Comparison of ENCODE assay signal across 24 mouse cellular contexts in the genomic region with DNA sequence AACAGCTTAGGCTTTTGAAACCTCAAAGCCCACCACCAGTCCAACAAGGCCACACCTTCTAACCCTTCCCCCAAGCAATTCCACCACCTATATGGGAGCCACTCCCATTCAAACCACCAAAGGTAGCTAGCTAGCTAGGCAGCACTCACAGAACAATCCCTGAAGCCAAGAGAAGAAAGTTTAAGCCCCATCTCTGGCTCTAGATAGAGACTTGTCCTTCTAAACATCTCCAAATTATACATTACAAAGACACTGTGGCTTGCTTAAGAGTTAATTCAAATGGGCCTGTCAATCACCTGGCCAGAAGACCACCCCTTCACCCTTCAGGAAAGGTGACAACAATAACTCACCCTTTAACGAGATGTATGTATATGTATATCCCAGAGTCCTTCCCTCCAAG.
"Had no signal": no experiment of that assay in that cellular context is flagged by ENCODE, and none has a peak within 500 bp of the region (broad histone marks: within the 10 kb centered on the region; RNA-seq: fewer than 3 reads in every experiment).

No protein-coding gene starts in this region.

- H3K4me3 ChIP-seq: gastrocnemius, adult 2 months; heart, adult 2 months; heart, embryonic 10.5 days; heart, embryonic 12.5 days; hindbrain, embryonic 10.5 days; hindbrain, embryonic 12.5 days; intestine, embryonic 15.5 days; limb, embryonic 13.5 days; limb, embryonic 15.5 days; liver, embryonic 12.5 days had no signal

- H3K27ac ChIP-seq: gastrocnemius, adult 2 months; heart, adult 2 months; heart, embryonic 10.5 days; hindbrain, embryonic 10.5 days; hindbrain, embryonic 12.5 days; hindbrain, embryonic 14.5 days; intestine, embryonic 15.5 days; limb, embryonic 13.5 days; limb, embryonic 15.5 days; liver, embryonic 12.5 days; liver, embryonic 14.5 days had no signal

- DNase-seq: gastrocnemius, adult 2 months; gastrocnemius, postnatal 10 days; gastrocnemius, postnatal 25 days; heart, adult 2 months; heart, postnatal 10 days; heart, postnatal 4 days; kidney, adult 18-20 months; kidney, adult 8-10 months; kidney, postnatal 10 days; kidney, postnatal 25 days; kidney, postnatal 4 days; layer of hippocampus, adult 9-11 months; layer of hippocampus, postnatal 36 days; left cerebral cortex, postnatal 4 days had no signal
